Mouse (Mus musculus): ENCODE data around the gene Poll. TPM values are rescaled to one million over a fixed set of nuclear protein-coding genes. Genes with fewer than 3 reads are reported as not detected.
A peak's percentile ranks its signal among the peaks of the same experiment; 100 is the strongest.

The Poll gene
- polyA plus RNA-seq, 1 experiment: 12.7 TPM

DNA sequence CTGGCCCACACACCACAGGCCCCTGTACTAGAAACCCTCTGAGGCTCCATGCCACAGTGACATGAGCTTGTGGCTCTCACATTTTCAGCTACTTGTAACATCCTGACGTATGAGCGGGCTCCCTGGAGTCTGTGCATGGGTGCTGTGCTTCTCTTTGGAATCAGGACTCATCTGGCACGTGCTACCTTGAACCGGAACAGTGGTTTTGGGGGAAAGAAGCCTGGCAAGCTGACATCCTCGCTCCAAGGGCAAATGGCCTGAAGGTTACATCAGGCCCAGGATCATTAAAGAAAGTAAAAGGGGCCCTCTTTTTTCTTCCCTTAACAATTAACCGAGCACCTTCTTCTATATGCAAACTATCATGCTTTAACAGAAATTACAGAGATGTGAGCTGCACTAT, 22.8 kb upstream of the Poll start:
- Histone ChIP-seq H3K79me2 (ENCODE audit: control insufficient read depth, insufficient read depth) (no peaks in the 10 kb centered on the region), H3K4me3 (ENCODE audit: insufficient read depth, poor library complexity, severe bottlenecking) (no peak overlapping the region), H3K27me3 (ENCODE audit: control insufficient read depth, insufficient read depth, insufficient read length) (no peaks in the 10 kb centered on the region), H3K79me3 (ENCODE audit: low read depth) (no peaks in the 10 kb centered on the region), H3K36me3 (ENCODE audit: control insufficient read depth, insufficient read depth) (peaks cover 3% of the 10 kb centered on the region), H3ac (ENCODE audit: control insufficient read depth, insufficient read length, low read depth) (no peak overlapping the region)
- TF ChIP-seq MYOG (IDR thresholded peaks at IDR 0.05; ENCODE audit: control insufficient read depth, extremely low read depth, insufficient read length) (no peak), MAX (IDR thresholded peaks at IDR 0.05) (no peak), CEBPB (IDR thresholded peaks at IDR 0.05; ENCODE audit: low read depth) (no peak), FOSL1 (IDR thresholded peaks at IDR 0.05; ENCODE audit: insufficient read depth, low read length, poor library complexity, severe bottlenecking) (no peak), USF1 (IDR thresholded peaks at IDR 0.05; ENCODE audit: low read depth) (no peak)

DNA sequence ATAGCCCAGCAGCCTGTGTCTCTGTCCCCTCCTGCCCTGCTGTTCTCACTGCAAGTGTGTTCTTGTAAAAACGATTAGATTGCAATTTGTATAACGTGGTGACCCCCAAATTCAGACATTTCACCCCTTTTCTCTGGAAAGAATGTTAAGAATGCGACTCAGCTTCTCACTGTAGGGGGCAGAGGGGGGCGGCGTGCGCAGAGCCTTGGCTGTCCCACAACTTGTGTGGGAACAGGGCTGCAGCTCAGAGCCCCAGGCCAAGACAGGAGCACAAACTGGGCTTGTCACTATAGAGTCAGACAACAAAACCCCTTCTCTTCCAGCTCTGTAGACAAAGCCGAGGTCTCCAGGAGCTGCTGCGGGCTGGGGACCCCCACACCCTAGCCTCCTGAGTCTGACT, 21.8 kb upstream of the Poll start:
- H3ac ChIP-seq (ENCODE audit: control insufficient read depth, insufficient read length, low read depth): no peak overlapping the region
- TF ChIP-seq MYOD1 (IDR thresholded peaks at IDR 0.05; ENCODE audit: control insufficient read depth, insufficient read length, low read depth): no peak
- no peak for TF ChIP-seq MAX (IDR thresholded peaks at IDR 0.05)
- TF ChIP-seq CTCF (IDR thresholded peaks at IDR 0.05; ENCODE audit: control insufficient read depth, insufficient read depth, insufficient read length): no peak
- no peaks in the 10 kb centered on the region for H3K79me3 ChIP-seq (ENCODE audit: low read depth)
- H3K4me3 ChIP-seq (ENCODE audit: insufficient read depth, poor library complexity, severe bottlenecking): no peak overlapping the region
- no peaks in the 10 kb centered on the region for H3K79me2 ChIP-seq (ENCODE audit: control insufficient read depth, insufficient read depth)
- peaks cover 11% of the 10 kb centered on the region for H3K36me3 ChIP-seq (ENCODE audit: control insufficient read depth, insufficient read depth)
- H3K27me3 ChIP-seq (ENCODE audit: control insufficient read depth, insufficient read depth, insufficient read length): no peaks in the 10 kb centered on the region

GRCm38 (mm10) chr19:45581257-45581656, 20.9 kb upstream of the Poll start:
- peaks cover 12% of the 10 kb centered on the region for H3K36me3 ChIP-seq (ENCODE audit: control insufficient read depth, insufficient read depth)
- H3K79me2 ChIP-seq (ENCODE audit: control insufficient read depth, insufficient read depth): no peaks in the 10 kb centered on the region
- no peaks in the 10 kb centered on the region for H3K79me3 ChIP-seq (ENCODE audit: low read depth)
- TF ChIP-seq CTCF (IDR thresholded peaks at IDR 0.05; ENCODE audit: control insufficient read depth, insufficient read depth, insufficient read length) (peak; percentile 56), MAX (IDR thresholded peaks at IDR 0.05) (no peak)
- H3K27me3 ChIP-seq (ENCODE audit: control insufficient read depth, insufficient read depth, insufficient read length): no peaks in the 10 kb centered on the region
- H3K4me3 ChIP-seq (ENCODE audit: insufficient read depth, poor library complexity, severe bottlenecking): no peak overlapping the region
- no peak overlapping the region for H3ac ChIP-seq (ENCODE audit: control insufficient read depth, insufficient read length, low read depth)

- no peaks in the 10 kb centered on the region for H3K79me3 ChIP-seq (ENCODE audit: low read depth)
- H3K27me3 ChIP-seq (ENCODE audit: control insufficient read depth, insufficient read depth, insufficient read length): no peaks in the 10 kb centered on the region
- H3ac ChIP-seq (ENCODE audit: control insufficient read depth, insufficient read length, low read depth): no peak overlapping the region
- no peak overlapping the region for H3K4me3 ChIP-seq (ENCODE audit: insufficient read depth, poor library complexity, severe bottlenecking)
- peaks cover 12% of the 10 kb centered on the region for H3K36me3 ChIP-seq (ENCODE audit: control insufficient read depth, insufficient read depth)
- no peaks in the 10 kb centered on the region for H3K79me2 ChIP-seq (ENCODE audit: control insufficient read depth, insufficient read depth)
- TF ChIP-seq CTCF (IDR thresholded peaks at IDR 0.05; ENCODE audit: control insufficient read depth, insufficient read depth, insufficient read length): no peak
- no peak for TF ChIP-seq MYOG (IDR thresholded peaks at IDR 0.05; ENCODE audit: control insufficient read depth, extremely low read depth, insufficient read length)
- TF ChIP-seq MAX (IDR thresholded peaks at IDR 0.05): no peak
- TF ChIP-seq CEBPB (IDR thresholded peaks at IDR 0.05; ENCODE audit: low read depth): no peak
- no peak for TF ChIP-seq MYOD1 (IDR thresholded peaks at IDR 0.05; ENCODE audit: control insufficient read depth, insufficient read length, low read depth)
- no peak for TF ChIP-seq USF1 (IDR thresholded peaks at IDR 0.05; ENCODE audit: low read depth)
- no peak for TF ChIP-seq FOSL1 (IDR thresholded peaks at IDR 0.05; ENCODE audit: insufficient read depth, low read length, poor library complexity, severe bottlenecking)
Observed at GRCm38 (mm10) chr19:45580235-45580634, 19.9 kb upstream of the Poll start.

DNA sequence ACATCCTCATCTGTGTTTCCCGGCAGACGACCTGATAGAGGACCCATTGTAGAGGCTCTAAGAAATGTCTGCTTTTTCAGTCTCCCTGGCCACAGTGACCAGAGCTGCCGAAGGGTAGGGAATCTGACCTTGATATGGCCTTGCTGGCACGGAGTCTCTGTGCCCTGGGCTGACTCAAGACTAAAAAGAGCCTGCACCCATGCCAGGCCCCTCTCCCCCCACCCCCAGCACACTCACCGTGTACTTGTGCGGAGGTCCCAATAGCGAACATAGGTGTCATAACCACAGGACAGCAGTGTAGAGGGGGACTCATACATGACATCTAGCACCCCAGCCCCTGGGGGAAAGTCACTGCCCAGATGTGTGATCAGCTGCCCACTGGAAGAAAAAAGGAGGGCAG, 19.1 kb upstream of the Poll start:
- Histone ChIP-seq H3ac (ENCODE audit: control insufficient read depth, insufficient read length, low read depth) (no peak overlapping the region), H3K27me3 (ENCODE audit: control insufficient read depth, insufficient read depth, insufficient read length) (no peaks in the 10 kb centered on the region), H3K79me2 (ENCODE audit: control insufficient read depth, insufficient read depth) (no peaks in the 10 kb centered on the region), H3K36me3 (ENCODE audit: control insufficient read depth, insufficient read depth) (peaks cover 16% of the 10 kb centered on the region), H3K79me3 (ENCODE audit: low read depth) (no peaks in the 10 kb centered on the region), H3K4me3 (ENCODE audit: insufficient read depth, poor library complexity, severe bottlenecking) (no peak overlapping the region)
- TF ChIP-seq MYOD1 (IDR thresholded peaks at IDR 0.05; ENCODE audit: control insufficient read depth, insufficient read length, low read depth) (no peak), FOSL1 (IDR thresholded peaks at IDR 0.05; ENCODE audit: insufficient read depth, low read length, poor library complexity, severe bottlenecking) (no peak), USF1 (IDR thresholded peaks at IDR 0.05; ENCODE audit: low read depth) (no peak), MYOG (IDR thresholded peaks at IDR 0.05; ENCODE audit: control insufficient read depth, extremely low read depth, insufficient read length) (no peak), MAX (IDR thresholded peaks at IDR 0.05) (no peak), CTCF (IDR thresholded peaks at IDR 0.05; ENCODE audit: control insufficient read depth, insufficient read depth, insufficient read length) (no peak)

DNA sequence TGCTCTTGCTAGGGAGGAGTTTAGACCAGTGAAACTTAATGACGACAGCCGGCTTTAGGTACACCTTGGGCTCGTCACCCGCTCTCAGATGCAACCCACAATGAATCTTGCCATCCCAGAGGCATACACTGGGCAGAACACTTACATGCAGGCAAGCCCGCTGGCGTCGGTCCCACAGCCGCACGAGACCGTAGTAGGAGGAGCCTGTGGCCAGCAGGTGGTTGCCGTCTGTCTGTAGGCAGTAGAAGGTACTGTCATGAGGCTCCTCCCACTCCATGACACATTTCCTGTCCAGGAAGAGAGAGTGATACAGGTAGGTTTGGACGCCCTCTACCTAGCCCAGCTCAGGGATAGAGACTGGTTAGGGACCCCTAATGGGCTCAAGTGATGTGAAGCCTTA, 18.6 kb upstream of the Poll start:
- Histone ChIP-seq H3K79me2 (ENCODE audit: control insufficient read depth, insufficient read depth) (no peaks in the 10 kb centered on the region), H3K36me3 (ENCODE audit: control insufficient read depth, insufficient read depth) (peaks cover 19% of the 10 kb centered on the region), H3ac (ENCODE audit: control insufficient read depth, insufficient read length, low read depth) (no peak overlapping the region), H3K27me3 (ENCODE audit: control insufficient read depth, insufficient read depth, insufficient read length) (no peaks in the 10 kb centered on the region), H3K4me3 (ENCODE audit: insufficient read depth, poor library complexity, severe bottlenecking) (no peak overlapping the region), H3K79me3 (ENCODE audit: low read depth) (no peaks in the 10 kb centered on the region)
- TF ChIP-seq MYOG (IDR thresholded peaks at IDR 0.05; ENCODE audit: control insufficient read depth, extremely low read depth, insufficient read length) (no peak), CEBPB (IDR thresholded peaks at IDR 0.05; ENCODE audit: low read depth) (no peak), USF1 (IDR thresholded peaks at IDR 0.05; ENCODE audit: low read depth) (no peak), MYOD1 (IDR thresholded peaks at IDR 0.05; ENCODE audit: control insufficient read depth, insufficient read length, low read depth) (no peak), MAX (IDR thresholded peaks at IDR 0.05) (no peak), FOSL1 (IDR thresholded peaks at IDR 0.05; ENCODE audit: insufficient read depth, low read length, poor library complexity, severe bottlenecking) (no peak), CTCF (IDR thresholded peaks at IDR 0.05; ENCODE audit: control insufficient read depth, insufficient read depth, insufficient read length) (no peak)

Measured in C2C12 (cell line).